Mouse (Mus musculus): Measurements from ENCODE around the gene Macrod1. TPM values are rescaled to one million over a fixed set of nuclear protein-coding genes. Genes with fewer than 3 reads are reported as not detected.

Gene Macrod1
- polyA plus RNA-seq, 1 experiment from 2014 or later: 14.0 TPM

- Histone ChIP-seq H3K27me3 (ENCODE audit: control insufficient read depth, insufficient read depth, low read length) (0 out of 2 replicates have a peak, but pooled peaks cover 4% of the 10 kb centered on the region), H3K36me3 (ENCODE audit: control insufficient read depth, insufficient read depth, low read length) (no peaks in the 10 kb centered on the region), H3K9ac (ENCODE audit: low read length) (peak overlapping the region; percentile 34; the same call in 1 of the 2 replicates), H3K27ac (ENCODE audit: low read length) (peak overlapping the region; percentile 11; the same call in 1 of the 2 replicates), H3K4me1 (ENCODE audit: control insufficient read depth, insufficient read depth, low read length) (peaks cover 28% of the 10 kb centered on the region), H3K9me3 (replicated peaks; ENCODE audit: control insufficient read depth, low read length) (no peaks in the 10 kb centered on the region), H3K4me2 (ENCODE audit: low read depth, low read length) (0 out of 2 replicates have a peak overlapping the region, but pooled peaks have one; percentile 27), H3K4me3 (replicated peaks; ENCODE audit: low read length) (no peak overlapping the region)
- no peak; the same call in 1 of the 2 replicates for ATAC-seq (ENCODE audit: insufficient read depth, low FRiP score)
- WGBS: 36% methylated on average over 15 of the region's 15 CpGs
Measured at GRCm38 (mm10) chr19:7066034-7066827, 9.6 kb downstream of the Macrod1 start.

- H3K9me3 ChIP-seq (replicated peaks; ENCODE audit: control insufficient read depth, low read length): no peaks in the 10 kb centered on the region
- H3K36me3 ChIP-seq (ENCODE audit: control insufficient read depth, insufficient read depth, low read length): no peaks in the 10 kb centered on the region
- 0 out of 2 replicates have a peak, but pooled peaks cover 4% of the 10 kb centered on the region for H3K27me3 ChIP-seq (ENCODE audit: control insufficient read depth, insufficient read depth, low read length)
- 0 out of 2 replicates have a peak overlapping the region, but pooled peaks have one; percentile 21 for H3K27ac ChIP-seq (ENCODE audit: low read length)
- peak overlapping the region; percentile 34; the same call in 1 of the 2 replicates for H3K9ac ChIP-seq (ENCODE audit: low read length)
- WGBS: 34% methylated on average over 7 of the region's 8 CpGs
- no peak for ATAC-seq (ENCODE audit: insufficient read depth, low FRiP score)
- peaks cover 28% of the 10 kb centered on the region for H3K4me1 ChIP-seq (ENCODE audit: control insufficient read depth, insufficient read depth, low read length)
- no peak overlapping the region for H3K4me3 ChIP-seq (replicated peaks; ENCODE audit: low read length)
- H3K4me2 ChIP-seq (ENCODE audit: low read depth, low read length): 0 out of 2 replicates have a peak overlapping the region, but pooled peaks have one; percentile 27
Measured at GRCm38 (mm10) chr19:7066828-7067342, 10.3 kb downstream of the Macrod1 start.

GRCm38 (mm10) chr19:7067344-7068050 is 10.9 kb downstream of the Macrod1 start:
- Histone ChIP-seq H3K4me3 (replicated peaks; ENCODE audit: low read length) (no peak overlapping the region), H3K9me3 (replicated peaks; ENCODE audit: control insufficient read depth, low read length) (no peaks in the 10 kb centered on the region), H3K4me2 (ENCODE audit: low read depth, low read length) (no peak overlapping the region), H3K9ac (ENCODE audit: low read length) (no peak overlapping the region), H3K36me3 (ENCODE audit: control insufficient read depth, insufficient read depth, low read length) (no peaks in the 10 kb centered on the region), H3K27me3 (ENCODE audit: control insufficient read depth, insufficient read depth, low read length) (0 out of 2 replicates have a peak, but pooled peaks cover 4% of the 10 kb centered on the region), H3K27ac (ENCODE audit: low read length) (no peak overlapping the region), H3K4me1 (ENCODE audit: control insufficient read depth, insufficient read depth, low read length) (peaks cover 28% of the 10 kb centered on the region)
- ATAC-seq (ENCODE audit: insufficient read depth, low FRiP score): no peak
- WGBS: 44% methylated on average over 20 of the region's 20 CpGs

- peaks cover 32% of the 10 kb centered on the region for H3K4me1 ChIP-seq (ENCODE audit: control insufficient read depth, insufficient read depth, low read length)
Measured at GRCm38 (mm10) chr19:7068136-7068535, 11.5 kb downstream of the Macrod1 start.

GRCm38 (mm10) chr19:7068661-7069531 is 12.3 kb downstream of the Macrod1 start:
- no peak for ATAC-seq (ENCODE audit: insufficient read depth, low FRiP score)
- Histone ChIP-seq H3K27ac (ENCODE audit: low read length) (no peak overlapping the region), H3K9ac (ENCODE audit: low read length) (no peak overlapping the region; the same call in 1 of the 2 replicates), H3K4me2 (ENCODE audit: low read depth, low read length) (peak overlapping the region; percentile 7; the same call in 1 of the 2 replicates), H3K4me1 (ENCODE audit: control insufficient read depth, insufficient read depth, low read length) (peaks cover 32% of the 10 kb centered on the region), H3K4me3 (replicated peaks; ENCODE audit: low read length) (no peak overlapping the region), H3K27me3 (ENCODE audit: control insufficient read depth, insufficient read depth, low read length) (0 out of 2 replicates have a peak, but pooled peaks cover 4% of the 10 kb centered on the region), H3K9me3 (replicated peaks; ENCODE audit: control insufficient read depth, low read length) (no peaks in the 10 kb centered on the region), H3K36me3 (ENCODE audit: control insufficient read depth, insufficient read depth, low read length) (no peaks in the 10 kb centered on the region)
- 69% methylated on average over 11 of the region's 11 CpGs for WGBS

More at GRCm38 (mm10) chr19:7068136-7068535, 11.5 kb downstream of the Macrod1 start:
- 0 out of 2 replicates have a peak, but pooled peaks cover 4% of the 10 kb centered on the region for H3K27me3 ChIP-seq (ENCODE audit: control insufficient read depth, insufficient read depth, low read length)
- H3K9ac ChIP-seq (ENCODE audit: low read length): no peak overlapping the region
- WGBS: 5% methylated on average over 14 of the region's 14 CpGs
- H3K9me3 ChIP-seq (replicated peaks; ENCODE audit: control insufficient read depth, low read length): no peaks in the 10 kb centered on the region
- H3K27ac ChIP-seq (ENCODE audit: low read length): no peak overlapping the region
- H3K4me3 ChIP-seq (replicated peaks; ENCODE audit: low read length): no peak overlapping the region
- ATAC-seq (ENCODE audit: insufficient read depth, low FRiP score): no peak
- peak overlapping the region; percentile 7; the same call in 1 of the 2 replicates for H3K4me2 ChIP-seq (ENCODE audit: low read depth, low read length)
- H3K36me3 ChIP-seq (ENCODE audit: control insufficient read depth, insufficient read depth, low read length): no peaks in the 10 kb centered on the region

GRCm38 (mm10) chr19:7069781-7070763 is 13.5 kb downstream of the Macrod1 start:
- H3K27me3 ChIP-seq (ENCODE audit: control insufficient read depth, insufficient read depth, low read length): 0 out of 2 replicates have a peak, but pooled peaks cover 4% of the 10 kb centered on the region
- no peaks in the 10 kb centered on the region for H3K9me3 ChIP-seq (replicated peaks; ENCODE audit: control insufficient read depth, low read length)
- no peaks in the 10 kb centered on the region for H3K36me3 ChIP-seq (ENCODE audit: control insufficient read depth, insufficient read depth, low read length)
- peak overlapping the region; percentile 46; the same call in 1 of the 2 replicates for H3K27ac ChIP-seq (ENCODE audit: low read length)
- peak overlapping the region; percentile 46 for H3K4me2 ChIP-seq (ENCODE audit: low read depth, low read length)
- WGBS: 15% methylated on average over 33 of the region's 35 CpGs
- peaks cover 32% of the 10 kb centered on the region for H3K4me1 ChIP-seq (ENCODE audit: control insufficient read depth, insufficient read depth, low read length)
- H3K9ac ChIP-seq (ENCODE audit: low read length): peak overlapping the region; percentile 61; the same call in 1 of the 2 replicates
- H3K4me3 ChIP-seq (replicated peaks; ENCODE audit: low read length): peak overlapping the region; percentile 22
- ATAC-seq (ENCODE audit: insufficient read depth, low FRiP score): no peak

- Histone ChIP-seq H3K27ac (ENCODE audit: low read length) (peak overlapping the region; percentile 46; the same call in 1 of the 2 replicates), H3K4me2 (ENCODE audit: low read depth, low read length) (peak overlapping the region; percentile 46), H3K36me3 (ENCODE audit: control insufficient read depth, insufficient read depth, low read length) (no peaks in the 10 kb centered on the region), H3K9me3 (replicated peaks; ENCODE audit: control insufficient read depth, low read length) (no peaks in the 10 kb centered on the region), H3K9ac (ENCODE audit: low read length) (peak overlapping the region; percentile 61; the same call in 1 of the 2 replicates), H3K4me3 (replicated peaks; ENCODE audit: low read length) (no peak overlapping the region), H3K4me1 (ENCODE audit: control insufficient read depth, insufficient read depth, low read length) (peaks cover 32% of the 10 kb centered on the region), H3K27me3 (ENCODE audit: control insufficient read depth, insufficient read depth, low read length) (0 out of 2 replicates have a peak, but pooled peaks cover 4% of the 10 kb centered on the region)
- no peak for ATAC-seq (ENCODE audit: insufficient read depth, low FRiP score)
- WGBS: 28% methylated on average over 4 of the region's 4 CpGs
Measured at GRCm38 (mm10) chr19:7070775-7071174, 14.2 kb downstream of the Macrod1 start.
